Mouse (Mus musculus): ENCODE measurements around the gene Mtus2.
"Not testable (repeated sequence)": the region's sequence is repeated elsewhere in the genome, so short reads cannot be mapped to it uniquely, and the experiment has no call there.

Mtus2 gene

DNA sequence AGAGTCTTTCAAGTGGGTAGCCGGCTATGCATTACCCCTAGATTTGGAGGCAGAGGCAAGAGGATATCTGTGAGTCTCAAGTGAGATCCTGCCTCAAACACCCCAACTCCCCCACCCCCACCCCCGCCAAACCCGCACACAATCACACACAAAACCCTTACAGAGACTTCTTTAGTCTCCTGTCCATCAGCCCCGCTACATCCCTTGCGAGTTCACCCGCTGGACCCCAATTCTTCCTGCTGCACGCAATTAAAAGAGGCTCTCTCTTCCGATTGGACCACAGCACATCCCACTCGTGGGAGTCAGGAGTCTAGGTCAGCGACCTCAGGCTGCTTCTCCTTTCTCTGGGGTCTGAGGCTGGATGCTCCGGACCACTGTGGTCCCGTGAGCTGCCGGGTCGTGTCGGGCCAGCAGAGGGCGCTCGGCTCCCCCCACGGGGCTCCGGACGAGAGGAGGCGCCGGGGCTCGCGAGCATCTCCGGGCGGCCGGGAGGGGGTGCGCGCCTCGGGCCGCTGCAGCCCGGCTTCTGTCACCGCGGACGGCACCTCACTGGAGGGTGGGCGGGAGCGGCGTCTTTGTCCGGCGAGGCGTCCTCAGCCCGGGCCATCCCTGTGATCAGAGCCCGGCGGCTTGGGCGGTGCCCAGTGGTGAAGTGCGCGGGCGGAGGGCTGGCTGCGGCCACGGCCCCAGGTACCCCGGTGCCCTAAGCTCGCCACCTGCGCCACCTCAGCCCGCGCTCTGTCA, at the start of gene Mtus2:
TSS of gene Mtus2 (plus strand) at position 500 of the 744 bp plus-strand sequence.
- ATAC-seq (ENCODE audit: insufficient number of reproducible peaks, low FRiP score, low TSS enrichment), result peak; percentile 88

DNA sequence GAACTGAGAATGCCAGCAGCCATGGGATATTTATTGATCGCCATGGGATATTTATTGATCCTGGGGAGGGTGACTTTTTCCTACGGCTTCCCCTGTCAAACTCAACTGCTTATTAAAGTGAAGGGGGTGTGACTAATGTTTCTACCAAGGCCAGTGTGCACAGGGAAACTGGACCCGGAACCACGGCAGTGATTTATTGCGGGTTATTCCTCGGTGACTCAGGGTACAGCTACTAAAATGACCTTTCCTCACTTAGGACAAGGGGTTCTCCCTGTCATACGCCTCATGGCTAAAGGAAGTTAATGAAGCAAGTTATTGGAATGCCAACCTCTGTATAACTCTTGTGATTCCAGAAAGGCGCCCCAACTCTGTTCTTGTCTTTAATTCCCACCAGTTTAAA, 49.3 kb upstream of the Mtus2 start:
- no peak for ATAC-seq (ENCODE audit: insufficient number of reproducible peaks, low FRiP score, low TSS enrichment)

DNA sequence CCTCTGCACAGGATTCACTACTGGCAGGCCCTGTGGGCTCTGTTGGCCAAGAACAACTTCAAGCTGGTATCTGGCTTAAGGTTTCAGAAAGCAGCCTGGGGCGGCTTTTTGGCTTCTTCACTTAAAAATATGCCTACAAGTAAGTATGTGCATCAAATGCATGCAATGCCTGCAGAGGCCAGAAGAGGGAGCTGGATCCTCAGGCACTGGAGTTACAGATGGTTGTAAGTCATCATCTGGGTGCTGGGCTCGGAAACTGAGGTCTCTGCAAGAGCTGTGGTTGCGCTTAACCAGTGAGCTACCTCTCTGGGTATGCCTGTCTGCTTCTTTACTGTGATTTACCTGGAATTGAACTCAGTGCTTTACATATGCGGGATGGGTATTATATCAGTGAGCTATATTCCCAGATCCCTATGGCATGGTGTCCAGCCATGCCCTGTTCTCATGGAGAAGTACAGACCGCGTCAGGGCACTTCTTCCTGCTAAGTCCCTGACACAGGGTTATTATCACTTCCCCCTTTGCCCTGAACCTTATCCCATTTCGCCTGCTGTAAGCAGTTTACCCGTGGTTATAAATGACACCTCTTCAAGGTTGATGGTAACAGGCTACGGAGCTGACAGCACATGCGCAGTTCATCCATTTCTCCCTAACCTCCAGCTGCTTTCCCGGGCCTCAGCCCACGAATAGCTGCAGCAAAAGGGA, 46.2 kb upstream of the Mtus2 start:
- ATAC-seq (ENCODE audit: insufficient number of reproducible peaks, low FRiP score, low TSS enrichment), result no peak

DNA sequence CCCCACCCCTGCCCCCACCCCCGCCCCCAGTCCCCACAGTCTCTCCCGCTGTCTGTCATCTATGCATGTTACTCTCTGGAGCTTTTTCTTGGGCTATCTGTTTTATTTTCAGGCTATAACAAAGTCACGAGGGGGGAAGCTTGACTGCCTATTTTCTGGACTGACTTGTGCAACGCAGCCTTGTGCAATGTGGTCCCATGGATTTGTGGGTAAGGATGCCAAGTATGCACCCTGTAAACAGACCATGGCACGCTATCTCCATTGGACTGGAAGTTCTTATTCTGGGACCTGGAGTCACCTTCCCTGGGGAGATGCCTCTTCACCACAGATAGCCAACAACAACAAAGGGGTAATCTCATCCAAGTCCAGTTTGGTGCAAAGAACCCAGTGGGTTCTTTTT, 45.4 kb upstream of the Mtus2 start:
- ATAC-seq (ENCODE audit: insufficient number of reproducible peaks, low FRiP score, low TSS enrichment), result no peak

DNA sequence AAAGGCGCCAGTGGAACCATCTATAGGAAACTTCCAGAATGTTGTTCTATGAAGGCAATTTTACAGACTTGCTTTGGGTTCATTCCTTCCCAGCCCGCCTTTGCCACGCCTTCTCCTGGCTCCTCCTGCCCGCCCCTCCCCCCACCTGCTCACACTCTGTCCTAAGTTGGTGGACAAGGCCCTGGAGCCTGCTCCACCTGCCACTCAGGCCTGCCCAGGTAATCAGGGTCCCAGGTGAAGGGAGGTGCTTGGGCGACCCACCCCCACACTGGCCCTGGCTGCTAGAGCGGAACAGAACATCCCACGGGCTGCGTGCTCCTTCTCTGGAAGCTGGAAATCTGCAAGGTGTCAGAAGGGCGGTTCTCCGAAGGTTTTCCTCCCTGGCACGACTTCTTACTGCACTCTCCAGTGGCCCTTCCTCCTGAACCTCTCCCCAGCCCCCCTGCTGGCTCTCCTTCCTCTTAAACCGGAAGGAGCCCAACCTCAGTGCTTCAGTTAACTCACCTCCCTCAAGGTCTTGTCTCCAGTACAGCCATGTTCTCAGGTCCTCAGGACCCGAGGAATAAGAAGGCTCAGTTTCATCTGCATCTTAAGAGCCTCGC, 43.8 kb upstream of the Mtus2 start:
- ATAC-seq (ENCODE audit: insufficient number of reproducible peaks, low FRiP score, low TSS enrichment), result no peak

DNA sequence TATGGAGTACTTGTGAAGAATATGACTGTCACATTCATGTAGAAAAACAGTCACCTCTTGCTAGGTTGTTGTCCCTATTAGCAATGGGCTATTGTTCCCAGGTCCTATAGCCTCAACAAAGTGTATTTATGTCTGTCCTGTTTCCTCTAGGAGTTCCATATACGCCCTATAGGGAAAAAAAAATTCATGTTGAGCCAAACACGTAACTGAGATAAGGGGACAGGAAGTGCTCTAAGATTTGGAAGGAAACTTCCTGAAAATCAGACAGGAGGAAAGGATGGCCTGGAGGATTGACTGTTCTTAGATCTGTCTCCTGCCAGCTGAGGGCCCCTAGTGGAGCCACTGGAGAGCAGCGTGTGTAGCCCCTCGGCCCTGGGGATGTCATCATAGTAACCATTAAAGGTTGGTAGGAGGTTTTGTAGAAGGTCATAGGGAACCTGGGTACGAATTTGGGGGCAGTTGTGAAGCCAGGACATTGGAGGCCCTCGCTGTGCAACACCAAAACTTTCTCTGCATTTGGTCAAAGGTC, 42.0 kb upstream of the Mtus2 start:
- ATAC-seq (ENCODE audit: insufficient number of reproducible peaks, low FRiP score, low TSS enrichment), result no peak

DNA sequence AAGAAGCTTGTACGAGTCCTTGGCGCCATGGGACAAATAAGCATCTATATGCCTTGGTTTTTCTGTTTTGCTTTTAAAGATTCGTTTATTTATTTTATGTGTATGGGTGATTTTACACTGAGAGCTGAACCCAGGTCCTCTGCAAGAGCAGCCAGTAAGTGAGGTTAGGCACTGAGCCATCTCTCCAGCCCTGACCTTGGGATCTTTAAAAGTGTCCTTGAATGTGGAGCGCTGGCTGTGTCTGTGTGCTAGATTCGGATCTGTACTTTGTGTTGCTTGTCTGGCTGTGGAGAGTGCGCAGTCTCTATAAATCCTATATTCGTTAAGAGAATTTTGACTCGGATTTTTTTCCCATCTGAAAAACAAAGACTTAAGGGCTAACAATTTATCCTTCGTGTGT, 40.9 kb upstream of the Mtus2 start:
- no peak for ATAC-seq (ENCODE audit: insufficient number of reproducible peaks, low FRiP score, low TSS enrichment)

DNA sequence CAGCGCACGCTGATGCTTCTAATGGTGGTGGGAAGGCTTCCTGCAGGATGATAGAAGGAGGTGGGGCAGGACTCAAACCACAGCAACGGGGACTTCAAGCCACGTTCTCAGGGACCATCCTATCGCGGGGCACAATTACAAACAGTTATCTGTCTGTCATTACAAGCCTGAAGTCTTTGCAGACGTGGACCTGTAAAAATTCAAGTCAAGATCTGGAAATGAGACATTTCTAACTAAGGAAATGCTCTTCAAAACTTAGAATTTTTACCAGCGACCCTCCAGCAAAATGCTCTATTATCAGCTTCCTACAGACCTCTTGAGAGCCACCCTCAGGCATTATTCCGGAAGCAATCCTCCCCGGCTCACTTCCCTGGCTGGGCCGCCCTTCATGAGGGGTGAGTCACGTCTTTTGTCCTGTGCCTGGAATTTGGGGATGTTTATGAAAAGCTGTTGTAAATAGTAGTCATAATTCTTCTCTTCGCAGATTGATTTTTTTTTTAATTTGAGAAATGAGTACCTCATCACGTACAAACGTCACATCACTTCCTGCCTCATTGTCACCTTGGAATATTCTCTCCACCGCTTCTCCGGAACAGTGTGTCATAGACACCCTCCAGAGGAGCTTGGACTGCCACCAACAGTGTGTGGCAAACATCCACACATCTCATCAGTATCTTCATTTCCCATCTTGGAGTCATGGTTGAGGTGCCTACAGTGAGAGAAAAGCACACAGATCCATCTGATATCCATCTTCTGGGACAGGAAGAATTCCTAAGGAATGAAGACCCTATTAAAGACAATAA, 38.9 kb upstream of the Mtus2 start:
- ATAC-seq (ENCODE audit: insufficient number of reproducible peaks, low FRiP score, low TSS enrichment), result no peak

DNA sequence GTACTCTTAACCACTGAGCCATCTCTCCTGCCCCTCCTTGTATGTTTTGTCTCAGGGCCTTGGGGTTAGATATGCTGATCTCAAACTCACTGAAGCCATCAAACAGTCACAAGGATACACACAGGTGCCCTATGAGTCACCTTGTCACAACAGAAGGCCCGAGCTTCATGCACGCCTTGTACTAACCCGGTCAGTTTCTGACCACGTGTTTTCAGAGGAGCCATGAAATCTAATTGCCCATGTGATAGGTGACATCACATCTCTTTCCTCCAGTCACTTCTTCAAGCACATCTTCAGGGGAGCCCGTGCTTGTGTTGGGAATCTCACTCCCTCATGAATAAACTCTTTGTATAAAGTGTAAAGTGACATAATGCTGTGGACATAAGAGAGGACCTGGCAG, 32.5 kb upstream of the Mtus2 start:
- no peak for ATAC-seq (ENCODE audit: insufficient number of reproducible peaks, low FRiP score, low TSS enrichment)

DNA sequence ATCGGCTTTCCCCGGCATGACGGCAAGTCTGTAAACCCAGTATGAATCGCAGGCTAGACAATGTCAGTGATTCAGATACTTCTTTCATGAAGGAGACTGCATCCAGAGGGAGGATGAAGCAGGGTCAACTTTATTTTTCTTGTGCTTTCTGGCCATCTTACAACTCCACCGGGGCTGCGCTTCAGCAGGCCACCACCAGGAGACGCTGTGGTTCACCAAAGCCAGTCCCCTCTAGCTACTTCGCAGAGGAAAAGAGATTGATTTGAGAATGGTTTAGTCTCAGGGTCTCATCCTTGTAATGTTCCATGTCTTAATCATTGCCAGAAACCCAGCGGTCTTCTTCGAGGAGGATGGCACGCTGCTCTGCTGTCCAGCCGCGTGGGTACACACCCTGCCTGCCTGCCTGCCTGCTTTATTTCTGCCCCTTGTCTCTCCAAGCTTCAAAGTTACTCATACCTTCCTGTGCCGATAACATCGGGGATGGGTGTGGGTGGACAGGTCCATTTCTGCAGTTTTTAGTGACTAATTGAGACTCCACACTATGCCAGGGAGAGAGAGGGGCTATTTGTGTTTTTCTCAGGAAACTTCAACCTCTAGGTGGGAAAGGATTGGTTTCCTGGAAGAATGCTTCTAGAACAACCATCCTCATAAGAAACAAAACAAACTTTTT, 31.1 kb upstream of the Mtus2 start:
- no peak for ATAC-seq (ENCODE audit: insufficient number of reproducible peaks, low FRiP score, low TSS enrichment)

DNA sequence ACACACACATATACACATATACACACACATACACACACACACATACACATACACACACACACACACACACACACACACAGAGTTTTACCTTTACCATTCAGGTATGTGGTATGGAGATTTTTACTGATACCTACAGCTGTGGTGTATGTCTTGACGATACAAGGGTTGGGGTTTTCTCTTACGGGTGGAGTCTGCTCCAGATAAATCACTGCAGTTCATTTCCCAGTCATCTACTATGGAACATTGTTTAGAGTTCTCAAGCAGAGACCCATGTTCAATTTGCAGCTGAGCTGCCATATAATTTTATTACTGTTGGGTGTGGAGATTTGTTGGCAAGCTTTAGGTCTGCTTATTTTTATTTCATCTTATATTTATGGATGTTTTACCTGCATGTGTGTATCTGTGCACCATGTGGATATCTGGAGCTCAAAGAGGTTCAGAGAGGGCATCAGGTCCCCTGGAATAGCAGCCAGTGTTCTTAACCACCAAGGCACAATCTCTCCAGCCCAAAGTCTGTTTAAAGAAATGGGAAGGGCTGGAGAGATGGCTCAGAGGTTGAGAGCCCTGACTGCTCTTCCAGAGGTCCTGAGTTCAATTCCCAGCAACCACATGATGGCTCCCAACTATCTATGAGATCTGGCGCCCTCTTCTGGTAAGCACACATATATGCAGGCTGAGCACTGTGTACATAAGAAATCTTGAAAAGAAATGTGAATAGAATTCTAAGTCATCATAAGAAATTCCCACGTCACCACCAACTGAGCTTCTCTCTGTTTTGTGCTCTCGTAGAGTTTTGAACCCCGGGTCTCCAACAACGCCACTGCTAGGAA, 28.2 kb upstream of the Mtus2 start:
- no peak for ATAC-seq (ENCODE audit: insufficient number of reproducible peaks, low FRiP score, low TSS enrichment)

DNA sequence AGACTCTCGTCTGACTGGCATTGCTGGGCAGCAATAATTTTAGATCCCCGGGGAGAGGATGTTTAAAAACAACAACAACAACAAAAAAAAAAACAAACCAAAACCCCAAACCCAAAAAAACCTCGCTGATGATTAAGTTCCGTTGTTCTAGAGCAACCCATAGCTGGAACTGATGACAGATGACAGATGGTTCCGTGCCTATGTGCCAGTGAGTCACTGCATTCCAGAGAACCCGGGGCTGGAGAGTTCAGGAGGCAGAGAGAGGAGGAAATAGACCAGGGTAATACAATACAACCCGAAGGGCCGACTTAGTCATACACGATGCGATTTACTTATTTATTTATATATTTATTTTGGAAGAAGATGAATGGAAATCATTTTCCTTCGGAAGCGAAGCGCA, 22.0 kb upstream of the Mtus2 start:
- ATAC-seq (ENCODE audit: insufficient number of reproducible peaks, low FRiP score, low TSS enrichment), result no peak

DNA sequence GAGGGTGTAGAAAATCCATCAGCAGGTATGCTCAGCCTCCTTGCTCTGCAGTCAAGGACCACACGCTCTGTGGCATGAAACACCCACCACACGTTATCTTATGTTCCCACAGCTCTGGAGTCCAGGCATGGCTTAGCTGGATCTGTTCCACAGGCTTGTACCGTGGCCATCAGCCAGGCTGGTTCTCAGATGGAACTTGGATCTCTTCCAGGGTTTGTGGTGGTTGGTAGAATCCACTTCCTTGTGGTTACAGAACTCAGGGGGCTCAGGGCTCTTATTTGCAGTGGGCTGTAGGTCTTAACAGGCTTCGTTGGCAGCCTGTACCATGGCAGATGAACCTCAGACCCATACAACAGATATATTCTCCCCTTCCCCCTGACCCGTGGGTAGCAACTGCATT, 17.9 kb upstream of the Mtus2 start:
- no peak for ATAC-seq (ENCODE audit: insufficient number of reproducible peaks, low FRiP score, low TSS enrichment)

DNA sequence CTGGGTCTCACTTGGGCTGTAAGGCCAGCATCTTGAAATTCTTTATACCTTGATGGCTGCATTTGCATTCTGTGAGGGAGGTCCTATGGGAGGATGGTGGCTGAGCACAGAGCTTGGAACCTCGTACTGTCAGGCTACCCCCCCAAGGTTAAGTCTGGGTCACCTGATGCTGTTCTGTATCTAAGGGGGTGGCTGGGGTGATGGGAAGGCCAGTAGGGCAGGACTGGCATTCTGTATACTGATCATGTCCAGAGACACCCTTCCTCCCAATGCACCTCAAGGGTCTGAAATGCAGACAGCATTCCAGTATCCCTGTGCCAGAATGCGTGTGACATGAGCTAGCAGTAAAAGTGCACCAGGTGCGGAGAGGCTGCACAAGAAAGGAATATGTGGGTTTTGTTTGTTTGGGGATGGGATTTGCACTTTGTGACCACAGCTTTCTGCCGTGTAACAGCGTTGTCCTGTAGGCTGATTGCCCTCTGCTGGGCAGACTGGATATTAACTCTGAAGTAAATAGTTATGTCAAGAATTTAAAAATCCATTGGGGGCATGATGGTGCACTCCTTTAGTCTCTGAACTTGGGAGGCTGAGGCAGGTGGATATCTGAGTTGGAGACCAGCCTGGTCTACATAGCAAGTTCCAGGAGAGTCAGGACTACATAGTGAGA, 12.0 kb upstream of the Mtus2 start:
- ATAC-seq (ENCODE audit: insufficient number of reproducible peaks, low FRiP score, low TSS enrichment), result no peak

DNA sequence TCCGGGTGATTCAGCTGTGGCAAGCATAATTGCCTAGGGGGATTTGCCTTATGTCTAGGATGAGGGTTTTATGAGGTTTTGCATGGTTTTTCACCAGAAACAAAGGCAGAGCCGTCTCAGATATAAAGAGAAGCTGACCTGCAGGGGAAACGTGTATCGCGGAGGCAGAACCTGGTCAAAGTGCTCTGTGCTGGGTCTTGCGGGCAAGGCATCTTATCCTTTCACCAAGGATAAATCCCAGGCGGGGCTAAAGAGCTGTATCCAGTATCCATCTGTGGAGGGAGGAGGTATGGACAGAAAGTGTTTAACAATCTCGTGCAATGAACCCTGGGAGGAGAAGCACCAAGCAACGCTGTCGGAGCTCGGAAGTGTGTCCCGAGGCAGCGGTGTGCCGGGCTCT, 7.2 kb upstream of the Mtus2 start:
- ATAC-seq (ENCODE audit: insufficient number of reproducible peaks, low FRiP score, low TSS enrichment), result no peak

DNA sequence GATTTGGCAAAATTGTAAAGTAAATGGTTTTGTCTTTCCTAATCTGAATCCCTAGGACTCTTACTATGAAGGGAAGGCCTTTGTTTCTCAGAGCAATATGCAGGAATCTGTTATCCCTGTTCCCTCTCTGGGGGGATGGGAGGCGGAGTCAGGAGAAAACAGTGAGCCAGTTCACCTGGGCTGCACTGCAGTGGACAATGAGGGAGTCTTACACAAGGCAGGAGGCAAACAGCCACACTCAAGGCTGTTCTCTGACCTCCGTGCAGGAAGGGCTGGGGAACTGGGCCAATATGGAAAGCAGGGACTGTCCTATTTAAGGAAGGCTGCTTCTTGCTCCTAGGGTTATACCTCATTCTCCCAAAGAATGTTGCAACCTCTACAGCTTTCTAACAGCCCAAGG, 5.4 kb upstream of the Mtus2 start:
- no peak for ATAC-seq (ENCODE audit: insufficient number of reproducible peaks, low FRiP score, low TSS enrichment)

DNA sequence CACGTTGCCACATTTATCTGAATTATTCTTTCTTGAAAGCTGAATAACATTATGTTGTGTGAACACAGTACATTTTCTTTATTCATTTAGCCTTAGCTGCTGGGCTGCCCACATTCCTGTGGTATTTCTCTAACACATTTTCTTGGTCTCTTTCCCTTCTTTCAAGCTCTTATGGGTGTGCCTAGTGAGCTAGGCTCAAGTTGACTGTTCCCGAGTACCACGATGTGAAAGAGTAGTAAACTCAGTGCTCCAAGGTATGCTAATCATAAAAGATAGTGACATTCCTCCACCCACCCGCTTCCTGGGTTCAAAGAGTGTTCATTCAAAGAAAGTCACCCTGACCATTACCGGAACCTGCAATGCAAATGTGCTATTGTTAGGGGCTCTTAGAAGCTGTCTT, 3.9 kb upstream of the Mtus2 start:
- ATAC-seq (ENCODE audit: insufficient number of reproducible peaks, low FRiP score, low TSS enrichment), result not testable (repeated sequence)

DNA sequence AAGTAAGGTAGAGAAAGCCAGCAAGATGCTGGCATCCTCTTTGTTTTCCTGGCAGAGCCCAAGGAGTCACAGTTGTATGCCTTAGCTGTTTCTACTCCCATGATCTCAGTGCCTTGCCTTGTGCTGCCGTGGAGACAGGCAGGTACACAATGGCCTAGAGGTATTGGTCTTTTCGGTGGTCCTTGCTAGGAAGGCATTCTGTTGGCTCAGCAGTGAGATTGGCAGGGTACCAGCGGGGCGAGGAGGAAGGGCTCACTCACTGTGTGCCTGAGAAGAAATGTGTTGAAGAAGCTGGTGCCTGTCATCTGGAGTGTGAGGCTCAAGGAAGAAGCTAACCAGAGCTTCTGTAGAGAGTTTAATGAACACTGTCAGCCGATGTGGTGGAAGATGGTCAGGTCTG, 1.4 kb upstream of the Mtus2 start:
- no peak for ATAC-seq (ENCODE audit: insufficient number of reproducible peaks, low FRiP score, low TSS enrichment)

DNA sequence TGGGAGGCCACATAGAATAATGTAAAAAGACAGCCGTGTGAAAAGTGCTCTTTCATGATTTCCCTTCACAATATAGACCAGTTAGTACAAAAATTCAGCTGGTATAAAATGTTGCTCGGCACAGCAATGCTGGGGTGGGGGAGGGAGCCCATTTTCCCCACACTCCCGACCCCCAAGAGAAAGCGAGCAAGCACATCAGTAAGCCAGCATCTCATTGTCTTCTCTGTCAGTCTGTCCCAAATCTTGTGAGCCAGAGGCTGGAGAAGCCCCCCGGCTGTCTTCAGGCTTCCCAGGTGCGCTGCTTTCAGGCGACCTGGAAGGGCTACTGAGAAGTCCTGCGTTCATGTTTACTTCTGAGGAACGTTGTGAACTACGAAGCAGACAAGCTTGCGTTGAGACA, 699 bp upstream of the Mtus2 start:
- ATAC-seq (ENCODE audit: insufficient number of reproducible peaks, low FRiP score, low TSS enrichment), result no peak

Measured in cerebellum, adult (tissue).